Comparison of ENCODE assay signal across 8 mouse cellular contexts in genomic region chr9:35115299-35115698, GRCm38 (mm10). TPM values are rescaled to one million over a fixed set of nuclear protein-coding genes. Genes with fewer than 3 reads are reported as not detected.
DNase-seq lines count a peak whose midpoint lies in the region; ATAC-seq and TF ChIP-seq lines count a peak whose summit lies in the region.

No protein-coding gene starts in this region.

- WGBS in cerebellum, adult 2 months = 81% methylated on average over 3 of the region's 4 CpGs
- 51% methylated on average over 3 of the region's 4 CpGs for WGBS in lung, embryonic 16.5 days
- WGBS in limb, embryonic 10.5 days = 43% methylated on average over 3 of the region's 4 CpGs
- 56% methylated on average over 4 of the region's 4 CpGs for WGBS in small intestine, adult 2 months

- H3K4me3 ChIP-seq in cerebellum, adult 2 months (replicated peaks; ENCODE audit: insufficient read depth, low read depth, low read length) = peak overlapping the region; percentile 92
- peak overlapping the region; percentile 79 for H3K4me3 ChIP-seq in lung, embryonic 16.5 days (ENCODE audit: low read length)
- peak overlapping the region; percentile 88 for H3K4me3 ChIP-seq in limb, embryonic 10.5 days
- peak overlapping the region; percentile 92 for H3K4me3 ChIP-seq in small intestine, adult 2 months (ENCODE audit: low read depth, low read length)

- no peaks in the 10 kb centered on the region for H3K27me3 ChIP-seq in cerebellum, adult 2 months (ENCODE audit: control insufficient read depth, insufficient read depth, low read length)
- H3K27me3 ChIP-seq in lung, embryonic 16.5 days (ENCODE audit: control insufficient read depth, insufficient read depth, low read depth, low read length) = no peaks in the 10 kb centered on the region
- no peaks in the 10 kb centered on the region for H3K27me3 ChIP-seq in limb, embryonic 10.5 days (ENCODE audit: low read depth, poor library complexity, severe bottlenecking)
- H3K27me3 ChIP-seq in small intestine, adult 2 months (ENCODE audit: control insufficient read depth, insufficient read depth, low read length) = no peaks in the 10 kb centered on the region

- no peak for ATAC-seq in lung, embryonic 16.5 days (ENCODE audit: low read depth)

- H3K4me2 ChIP-seq in lung, embryonic 16.5 days (ENCODE audit: low read depth, low read length) = peak overlapping the region; percentile 73

- TF ChIP-seq CTCF in cerebellum, adult 2 months (IDR thresholded peaks at IDR 0.05; ENCODE audit: borderline replicate concordance, insufficient read depth, low read depth, low read length) = no peak
- no peak for TF ChIP-seq CTCF in small intestine, adult 2 months (IDR thresholded peaks at IDR 0.05; ENCODE audit: extremely low read depth, insufficient read length, insufficient replicate concordance, low read depth, low read length)

- no peaks in the 10 kb centered on the region for H3K9me3 ChIP-seq in lung, embryonic 16.5 days (ENCODE audit: control insufficient read depth, low read length)
- H3K9me3 ChIP-seq in limb, embryonic 10.5 days (replicated peaks) = no peaks in the 10 kb centered on the region

- TF ChIP-seq POLR2A in cerebellum, adult 2 months (IDR thresholded peaks at IDR 0.05; ENCODE audit: borderline replicate concordance, insufficient read depth, low read length) = no peak
- TF ChIP-seq POLR2A in small intestine, adult 2 months (IDR thresholded peaks at IDR 0.05; ENCODE audit: low read depth, low read length) = no peak

- H3K36me3 ChIP-seq in lung, embryonic 16.5 days (ENCODE audit: control insufficient read depth, insufficient read depth, low read length) = no peaks in the 10 kb centered on the region
- H3K36me3 ChIP-seq in limb, embryonic 10.5 days = peaks cover 10% of the 10 kb centered on the region
- no peaks in the 10 kb centered on the region for H3K36me3 ChIP-seq in small intestine, adult 2 months (ENCODE audit: control insufficient read depth, insufficient read depth, low read length)

- H3K4me1 ChIP-seq in cerebellum, adult 2 months (ENCODE audit: control insufficient read depth, insufficient read depth, low read length) = no peaks in the 10 kb centered on the region; the same call in 1 of the 2 replicates
- peaks cover 37% of the 10 kb centered on the region for H3K4me1 ChIP-seq in lung, embryonic 16.5 days (replicated peaks; ENCODE audit: control insufficient read depth, insufficient read depth, low read length)
- peaks cover 69% of the 10 kb centered on the region for H3K4me1 ChIP-seq in limb, embryonic 10.5 days
- H3K4me1 ChIP-seq in small intestine, adult 2 months (ENCODE audit: control insufficient read depth, insufficient read depth, insufficient read length, low read length) = peaks cover 42% of the 10 kb centered on the region

- DNase-seq in cerebellum, adult 2 months = peak in 1 of 2 experiments; percentile 15
- no peak for DNase-seq in cerebellum, adult 11-12 months
- no peak for DNase-seq in lung, postnatal 36 days
- DNase-seq in limb, embryonic 10.5 days (ENCODE audit: low spot score) = no peak
- DNase-seq in gastrocnemius, postnatal 25 days = no peak
- no peak for DNase-seq in thymus, postnatal 10 days (ENCODE audit: low spot score in 2 of 2)

- peak overlapping the region; percentile 90 for H3K9ac ChIP-seq in lung, embryonic 16.5 days (ENCODE audit: low read length)

- no peak overlapping the region for H3K27ac ChIP-seq in cerebellum, adult 2 months (ENCODE audit: insufficient read depth, low read length)
- H3K27ac ChIP-seq in lung, embryonic 16.5 days (ENCODE audit: low read length) = no peak overlapping the region
- peak overlapping the region; percentile 98 for H3K27ac ChIP-seq in limb, embryonic 10.5 days
- no peak overlapping the region for H3K27ac ChIP-seq in small intestine, adult 2 months (ENCODE audit: insufficient read depth, low read depth, low read length)

RNA-seq across cellular contexts. Expression of gene St3gal4, which starts 3.8 kb away (rescaled TPM):
- 12.7 and 14.5 TPM in 2 replicates for polyA plus RNA-seq in cerebellum, adult 2 months (2012; rRNA removed)
- polyA plus RNA-seq in lung, embryonic 16.5 days (2015; fragmentation: Nextera tagmentation; extraction: Ambion mirVana) = 38.2 and 39.3 TPM in 2 replicates
- 19.0 and 21.3 TPM in 2 replicates for polyA plus RNA-seq in limb, embryonic 10.5 days (2016; fragmentation: Nextera tagmentation; extraction: Ambion mirVana)
- 97.6 and 354 TPM in 2 replicates for polyA plus RNA-seq in small intestine, adult 2 months (2012; rRNA removed)
- total RNA-seq in gastrocnemius, postnatal 25 days (2021) = 1 to 10 TPM; 4.4 to 5.3 TPM
